Mouse (Mus musculus) MEL (cell line): ENCODE data around the gene Gm21988.

ENCODE experiments used
- BHLHE40 ChIP-seq: IDR thresholded peaks from 2 replicates; pipeline ENCODE4 v1.6.1; 2012; ENCODE audit warnings: low read depth, mild to moderate bottlenecking, inconsistent platforms, low read length, improper control_type of control experiment, borderline replicate concordance
- CTCF ChIP-seq, 3 experiments: IDR thresholded peaks in 2 of 3; conservative IDR thresholded peaks in 1 of 3; 2 replicates each; pipeline ENCODE4 v1.5.1; 2011 to 2012; ENCODE audit warnings: low read length in 3 of 3, low read depth in 2 of 3, mild to moderate bottlenecking in 2 of 3, improper control_type of control experiment in 1 of 3, inconsistent platforms in 1 of 3, mixed read lengths in 1 of 3, moderate library complexity in 1 of 3; ENCODE audit not compliant: control insufficient read depth in 1 of 3, insufficient read depth in 1 of 3, poor library complexity in 1 of 3, severe bottlenecking in 1 of 3
- E2F4 ChIP-seq: IDR thresholded peaks from 2 replicates; pipeline ENCODE4 v1.6.1; 2011; ENCODE audit warnings: low read depth, low read length, improper control_type of control experiment, borderline replicate concordance
- HCFC1 ChIP-seq: IDR thresholded peaks from 2 replicates; pipeline ENCODE4 v1.6.1; 2012; ENCODE audit warnings: low read depth, mild to moderate bottlenecking, inconsistent platforms, low read length, improper control_type of control experiment, moderate library complexity
- JUND ChIP-seq: IDR thresholded peaks from 2 replicates; pipeline ENCODE4 v1.6.1; 2011; ENCODE audit warnings: low read depth, mild to moderate bottlenecking, improper control_type of control experiment, low read length
- MAX ChIP-seq: IDR thresholded peaks from 2 replicates; pipeline ENCODE4 v1.6.1; 2011; ENCODE audit warnings: low read length, improper control_type of control experiment
- POLR2AphosphoS2 ChIP-seq: IDR thresholded peaks from 2 replicates; pipeline ENCODE4 v1.6.1; 2011; ENCODE audit warnings: low read length, improper control_type of control experiment
- UBTF ChIP-seq: IDR thresholded peaks from 2 replicates; pipeline ENCODE4 v1.6.1; 2012; ENCODE audit warnings: low read depth, mild to moderate bottlenecking, inconsistent platforms, low read length, improper control_type of control experiment, moderate library complexity, borderline replicate concordance; ENCODE audit not compliant: insufficient read depth

DNA sequence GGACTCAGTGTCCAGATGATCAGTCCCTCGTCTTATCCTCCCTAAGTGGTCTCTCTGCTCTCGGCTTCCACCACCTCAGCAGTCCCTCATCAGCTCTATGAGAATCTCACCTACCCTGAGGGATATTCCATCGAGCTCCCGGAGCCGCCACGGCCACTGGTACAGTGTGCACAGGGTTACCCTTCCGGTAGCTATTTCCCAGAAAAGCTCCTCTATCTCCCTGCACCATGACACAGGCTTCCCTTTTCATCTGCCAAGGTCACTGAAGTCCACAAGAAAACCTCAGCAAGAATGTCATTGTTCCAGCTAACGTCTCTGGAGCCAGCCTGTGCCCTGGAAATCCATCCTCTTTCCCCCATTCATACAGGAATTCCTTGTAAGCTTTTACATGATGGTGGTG is 12.2 kb upstream of the Gm21988 start:
- no peak for TF ChIP-seq HCFC1
- no peak for TF ChIP-seq POLR2AphosphoS2
- TF ChIP-seq JUND: no peak
- TF ChIP-seq UBTF: no peak
- TF ChIP-seq BHLHE40: no peak
- no peak for TF ChIP-seq CTCF (IDR thresholded peaks at IDR 0.05 in 2 of 3, conservative IDR thresholded peaks at IDR 0.05 in 1 of 3; ENCODE audit: control insufficient read depth in 1 of 3, insufficient read depth in 1 of 3, low read depth in 2 of 3, low read length in 3 of 3, poor library complexity in 1 of 3, severe bottlenecking in 1 of 3)
- TF ChIP-seq E2F4: no peak
- no peak for TF ChIP-seq MAX
